Mouse (Mus musculus) left cerebral cortex, postnatal 36 days (tissue): ENCODE results near the gene Opa3. TPM values are rescaled to one million over a fixed set of nuclear protein-coding genes. Genes with fewer than 3 reads are reported as not detected.

Experiments
- DNase-seq, 2 experiments: peaks; one replicate each; pipeline ENCODE4 v3.0.0; 2021 to 2022; ENCODE audit warnings: low spot score in 2 of 2, mixed read lengths in 1 of 2
- intact Hi-C: fragments of 180-260 bp; cut with DNase I; formaldehyde crosslinking; loops from one replicate; pipeline ENCODE4 v1.15.1; 2025
- total RNA-seq, 2 experiments: library from RNA; stranded (reverse); gene quantifications; 2 replicates each; pipeline ENCODE4 v1.2.3; 2021

Gene Opa3
- total RNA-seq, 2 experiments from 2014 or later, result 41.0 to 45.7 TPM

- peak; percentile 87 to 90 for DNase-seq
- intact Hi-C loops, result loop anchor here (1.0 to 5.0 kb wide), 3 partner anchors 33 to 103 kb away; partner anchors contain the start of gene Ercc1
Observed at GRCm38 (mm10) chr7:19239423-19239822, 11.3 kb downstream of the Opa3 start.

GRCm38 (mm10) chr7:19239986-19240385 is 11.9 kb downstream of the Opa3 start:
- intact Hi-C loops, result loop anchor here (1.0 to 5.0 kb wide), 3 partner anchors 33 to 102 kb away; partner anchors contain the start of gene Ercc1
- no peak for DNase-seq

GRCm38 (mm10) chr7:19240905-19241463 is 12.8 kb downstream of the Opa3 start:
- DNase-seq, result peak in 1 of 2 experiments; percentile 21
- intact Hi-C loops, result no loop called here

- no peak for DNase-seq
- intact Hi-C loops, result no loop called here
Observed at GRCm38 (mm10) chr7:19242005-19242404, 13.9 kb downstream of the Opa3 start.

- DNase-seq, result peak; percentile 32 to 42
Observed at GRCm38 (mm10) chr7:19243858-19244257, 15.7 kb downstream of the Opa3 start.

GRCm38 (mm10) chr7:19245083-19245482 is 16.9 kb downstream of the Opa3 start:
- intact Hi-C loops, result no loop called here
- no peak for DNase-seq

More at GRCm38 (mm10) chr7:19243858-19244257, 15.7 kb downstream of the Opa3 start:
- intact Hi-C loops, result no loop called here

- DNase-seq, result no peak
- intact Hi-C loops, result no loop called here
Observed at GRCm38 (mm10) chr7:19246855-19247254, 18.7 kb downstream of the Opa3 start.

- no peak for DNase-seq
- intact Hi-C loops, result no loop called here
Observed at GRCm38 (mm10) chr7:19247511-19247910, 19.4 kb downstream of the Opa3 start.

- intact Hi-C loops, result no loop called here
- no peak for DNase-seq
Observed at GRCm38 (mm10) chr7:19252078-19252477, 23.9 kb downstream of the Opa3 start.

GRCm38 (mm10) chr7:19253437-19253836 is 25.3 kb downstream of the Opa3 start:
- DNase-seq, result no peak
- intact Hi-C loops, result no loop called here

- intact Hi-C loops, result no loop called here
- DNase-seq, result no peak
Observed at GRCm38 (mm10) chr7:19255395-19255794, 27.3 kb downstream of the Opa3 start.

GRCm38 (mm10) chr7:19256567-19256966 is 28.4 kb downstream of the Opa3 start:
- DNase-seq, result no peak
- intact Hi-C loops, result no loop called here

- intact Hi-C loops, result no loop called here
- DNase-seq, result peak; percentile 34 to 52
Observed at GRCm38 (mm10) chr7:19257390-19258022, 29.4 kb downstream of the Opa3 start.

- intact Hi-C loops, result no loop called here
- no peak for DNase-seq
Observed at GRCm38 (mm10) chr7:19258336-19258735, 30.2 kb downstream of the Opa3 start.

GRCm38 (mm10) chr7:19265147-19265546 is 37.0 kb downstream of the Opa3 start:
- intact Hi-C loops, result no loop called here

GRCm38 (mm10) chr7:19265928-19266822 is 38.0 kb downstream of the Opa3 start:
- DNase-seq, result no peak
- intact Hi-C loops, result no loop called here

More at GRCm38 (mm10) chr7:19265147-19265546, 37.0 kb downstream of the Opa3 start:
- DNase-seq, result no peak

- no peak for DNase-seq
- intact Hi-C loops, result no loop called here
Observed at GRCm38 (mm10) chr7:19267051-19267450, 38.9 kb downstream of the Opa3 start.

- intact Hi-C loops, result no loop called here
- no peak for DNase-seq
Observed at GRCm38 (mm10) chr7:19268993-19269681, 41.0 kb downstream of the Opa3 start.

GRCm38 (mm10) chr7:19269721-19270441 is 41.7 kb downstream of the Opa3 start:
- DNase-seq, result no peak
- intact Hi-C loops, result no loop called here
